In the genomic region with DNA sequence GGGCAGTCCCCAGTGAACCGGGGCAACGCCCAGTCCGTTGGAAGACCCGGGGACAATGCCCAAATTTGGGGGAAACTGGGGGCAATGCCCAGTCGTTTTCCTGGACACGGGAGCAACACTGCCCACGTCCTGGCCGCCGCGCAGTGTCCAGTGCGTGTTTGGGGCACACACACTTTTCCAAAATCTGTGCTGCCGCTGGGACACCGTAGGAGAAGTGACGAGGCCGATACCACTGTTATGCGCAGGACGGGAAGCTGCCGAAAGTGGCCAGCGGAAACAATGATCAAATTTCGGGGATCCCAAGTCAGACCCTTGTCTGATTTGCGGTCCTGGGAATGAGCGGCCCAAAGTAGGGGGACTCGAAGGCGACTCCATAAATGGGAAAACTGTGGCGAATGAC, we compare ENCODE assay signal across 9 mouse cellular contexts. TPM values are rescaled to one million over a fixed set of nuclear protein-coding genes. Genes with fewer than 3 reads are reported as not detected.
DNase-seq lines count a peak whose midpoint lies in the region; ATAC-seq and TF ChIP-seq lines count a peak whose summit lies in the region.
"Had no signal": no experiment of that assay in that cellular context is flagged by ENCODE, and none has a peak within 500 bp of the region (broad histone marks: within the 10 kb centered on the region; RNA-seq: fewer than 3 reads in every experiment).

No protein-coding gene starts in this region.

- peaks cover 82% of the 10 kb centered on the region for H3K27me3 ChIP-seq in lung, postnatal 0 days (replicated peaks; ENCODE audit: insufficient read depth, low read length)
- H3K27me3 ChIP-seq in liver, embryonic 16.5 days (ENCODE audit: control insufficient read depth, insufficient read depth, low read depth, low read length): peaks cover 96% of the 10 kb centered on the region

- TF ChIP-seq EP300 in lung, postnatal 0 days (IDR thresholded peaks at IDR 0.05): no peak

- 5% methylated on average over 25 of the region's 25 CpGs for WGBS in lung, postnatal 0 days
- 3% methylated on average over 25 of the region's 25 CpGs for WGBS in liver, embryonic 16.5 days (ENCODE audit: insufficient replicate concordance)

- no peaks in the 10 kb centered on the region for H3K9me3 ChIP-seq in lung, postnatal 0 days (ENCODE audit: low read length)
- no peaks in the 10 kb centered on the region; the same call in 1 of the 2 replicates for H3K9me3 ChIP-seq in liver, embryonic 16.5 days (replicated peaks; ENCODE audit: control insufficient read depth, low read length)

- H3K36me3 ChIP-seq in lung, postnatal 0 days (ENCODE audit: insufficient read depth, low read length): no peaks in the 10 kb centered on the region
- no peaks in the 10 kb centered on the region for H3K36me3 ChIP-seq in liver, embryonic 16.5 days (ENCODE audit: control insufficient read depth, insufficient read depth)

- TF ChIP-seq CTCF in lung, postnatal 0 days (IDR thresholded peaks at IDR 0.05): no peak

- H3K27ac ChIP-seq in lung, postnatal 0 days (ENCODE audit: low read length): no peak overlapping the region
- peak overlapping the region; percentile 63 for H3K27ac ChIP-seq in liver, embryonic 16.5 days (ENCODE audit: low read length)

- H3K9ac ChIP-seq in lung, postnatal 0 days (replicated peaks; ENCODE audit: low read depth): no peak overlapping the region
- peak overlapping the region; percentile 53 for H3K9ac ChIP-seq in liver, embryonic 16.5 days (ENCODE audit: low read depth, low read length)

- H3K4me3 ChIP-seq in lung, postnatal 0 days (ENCODE audit: low read depth, low read length): peak overlapping the region; percentile 30; the same call in 1 of the 2 replicates
- peak overlapping the region; percentile 54 for H3K4me3 ChIP-seq in liver, embryonic 16.5 days (ENCODE audit: low read depth, low read length)

- H3K4me2 ChIP-seq in lung, postnatal 0 days (replicated peaks; ENCODE audit: low read depth, low read length): peak overlapping the region; percentile 78
- peak overlapping the region; percentile 15; the same call in 1 of the 2 replicates for H3K4me2 ChIP-seq in liver, embryonic 16.5 days (ENCODE audit: low read depth, low read length)

- ATAC-seq in lung, postnatal 0 days: no peak
- ATAC-seq in liver, embryonic 16.5 days (ENCODE audit: low read depth): no peak

- DNase-seq in cerebellum, postnatal 10 days: peak; percentile 16 to 38
- no peak for DNase-seq in cerebellum, adult 8-10 months
- DNase-seq in lung, postnatal 0 days (ENCODE audit: low spot score): no peak
- DNase-seq in lung, postnatal 4 days: no peak
- no peak for DNase-seq in left cerebral cortex, adult 8-10 months (ENCODE audit: low spot score in 2 of 2)
- no peak for DNase-seq in layer of hippocampus, adult 9-10 months (ENCODE audit: low spot score)
- DNase-seq in cerebellum, adult 18-20 months: no peak

- no peaks in the 10 kb centered on the region; the same call in 1 of the 2 replicates for H3K4me1 ChIP-seq in lung, postnatal 0 days (ENCODE audit: insufficient read depth, low read depth, low read length)
- no peaks in the 10 kb centered on the region for H3K4me1 ChIP-seq in liver, embryonic 16.5 days (ENCODE audit: control insufficient read depth, low read depth, low read length)

RNA-seq across cellular contexts. Expression of a gene that starts 5.6 kb away (rescaled TPM):
- polyA plus RNA-seq in lung, postnatal 0 days (2015; fragmentation: Nextera tagmentation; extraction: Ambion mirVana): 131 and 135 TPM in 2 replicates
- polyA plus RNA-seq in liver, embryonic 16.5 days (2015; fragmentation: Nextera tagmentation; extraction: Ambion mirVana): 602 and 693 TPM in 2 replicates
- total RNA-seq in left cerebral cortex, adult 8-10 months (2022): 10 to 100 TPM; 82.1 to 99.4 (median 88.8) TPM
- total RNA-seq: neutrophil, adult 5-6 weeks had no signal

RNA-seq across cellular contexts. Expression of a gene that starts 8.7 kb away (rescaled TPM):
- not detected in 2 replicates for polyA plus RNA-seq in lung, postnatal 0 days (2015; fragmentation: Nextera tagmentation; extraction: Ambion mirVana)
- not detected in 2 replicates for polyA plus RNA-seq in liver, embryonic 16.5 days (2015; fragmentation: Nextera tagmentation; extraction: Ambion mirVana)
- total RNA-seq in left cerebral cortex, adult 8-10 months (2022): not detected
- total RNA-seq: neutrophil, adult 5-6 weeks had no signal

Comparison
In these comparisons a context has a peak if more than half of its experiments do, and no peak if none do; other contexts are left out.
1. DNase-seq: peak in cerebellum, postnatal 10 days (2 of 2); none in cerebellum, adult 8-10 months (single experiment), lung, postnatal 0 days (single experiment), lung, postnatal 4 days (0 of 2), left cerebral cortex, adult 8-10 months (0 of 2), layer of hippocampus, adult 9-10 months (single experiment) and cerebellum, adult 18-20 months (0 of 2).